Mouse (Mus musculus) erythroblast, embryonic 14.5 days (primary cell): ENCODE results near the gene Gm44973.

Experiments
- GATA1 ChIP-seq: IDR thresholded peaks from 2 replicates; pipeline ENCODE4 v1.6.1; 2012; ENCODE audit warnings: low read length, inconsistent platforms, mixed read lengths
- TAL1 ChIP-seq: IDR thresholded peaks from 3 replicates; pipeline ENCODE4 v1.6.1; 2012; ENCODE audit warnings: low read length, inconsistent platforms, mixed read lengths

GRCm38 (mm10) chr7:5061774-5062359, 46.6 kb downstream of the Gm44973 start, which contains the start of gene U2af2:
- TF ChIP-seq TAL1 (no peak), GATA1 (no peak)
